Mouse (Mus musculus) WW6 (cell line): ENCODE data around the gene Ccdc146.

Source experiments
- DNase-seq: peaks from one replicate; pipeline ENCODE4 v3.0.0-alpha.2; 2013; ENCODE audit warnings: low read depth, low spot score

The Ccdc146 gene

DNA sequence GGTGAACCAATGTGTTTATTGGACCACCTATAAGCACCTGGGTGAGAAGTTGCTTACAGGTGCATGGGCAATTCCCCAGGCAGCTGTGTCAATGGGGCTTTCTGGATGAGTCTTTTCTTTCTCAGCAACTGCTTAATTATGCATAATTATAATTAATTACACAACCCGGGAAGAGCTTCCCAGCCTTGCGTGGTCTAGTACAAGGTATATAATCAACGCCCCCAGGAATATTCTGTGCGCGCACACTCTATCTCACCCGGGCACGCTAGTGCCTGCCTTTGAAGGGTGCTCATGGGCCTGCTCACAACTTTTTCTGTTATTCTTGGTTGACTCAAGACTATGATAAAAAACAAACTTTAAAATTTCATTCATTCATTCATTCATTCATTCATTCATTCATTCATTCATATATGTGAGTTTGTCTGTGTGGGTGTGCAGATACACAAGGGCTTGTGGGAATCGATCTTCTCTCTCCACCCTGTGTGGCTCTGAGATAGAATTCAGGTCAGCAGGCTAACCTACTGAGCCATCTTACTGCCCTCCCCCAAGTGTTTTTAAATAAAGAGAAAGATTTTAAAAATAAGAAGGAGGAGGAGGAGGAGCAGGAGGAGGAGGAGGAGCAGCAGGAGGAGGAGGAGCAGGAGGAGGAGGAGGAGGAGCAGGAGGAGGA lies 160.0 kb downstream of the Ccdc146 start:
- DNase-seq = no peak

DNA sequence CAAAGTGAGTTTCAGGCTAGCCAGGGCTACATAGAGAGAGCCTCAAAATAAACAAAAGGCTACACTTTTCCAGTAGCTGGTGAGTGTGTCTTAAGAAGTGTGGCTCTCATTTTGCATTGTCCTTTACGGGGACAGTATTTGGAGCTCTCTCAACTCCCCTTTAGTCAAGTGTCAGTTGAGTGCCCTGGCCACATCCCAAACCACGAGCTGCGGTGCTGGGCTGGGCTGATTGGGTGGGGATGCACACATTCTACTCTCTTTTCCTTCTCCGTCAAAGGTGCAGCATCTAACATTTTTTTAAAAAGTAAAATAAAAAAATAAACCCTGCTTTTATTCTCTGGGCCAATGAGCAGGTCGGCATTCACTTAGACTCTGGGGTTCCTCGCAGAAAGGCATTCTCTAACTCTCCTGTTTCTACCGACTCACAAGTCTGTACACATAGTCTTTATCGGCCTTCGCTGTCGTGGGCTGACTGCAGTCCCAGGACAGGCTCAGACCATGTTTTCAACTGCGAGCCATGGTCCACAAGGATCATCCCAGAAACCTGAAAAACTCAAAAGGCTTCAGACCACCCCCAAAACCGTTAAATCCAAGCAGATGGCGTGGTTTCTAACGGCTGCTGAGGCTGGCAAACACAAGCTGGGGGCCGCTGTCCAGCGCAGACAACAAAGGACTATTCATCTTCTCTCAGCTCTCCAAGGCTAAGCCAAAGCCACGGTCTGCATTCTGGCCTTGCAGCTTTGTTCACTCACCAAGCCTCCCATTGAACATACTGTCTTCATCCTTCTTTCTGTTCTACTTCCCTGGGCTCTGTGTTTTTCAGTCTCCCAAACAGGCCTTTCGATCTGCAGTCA lies 161.0 kb downstream of the Ccdc146 start:
- no peak for DNase-seq

DNA sequence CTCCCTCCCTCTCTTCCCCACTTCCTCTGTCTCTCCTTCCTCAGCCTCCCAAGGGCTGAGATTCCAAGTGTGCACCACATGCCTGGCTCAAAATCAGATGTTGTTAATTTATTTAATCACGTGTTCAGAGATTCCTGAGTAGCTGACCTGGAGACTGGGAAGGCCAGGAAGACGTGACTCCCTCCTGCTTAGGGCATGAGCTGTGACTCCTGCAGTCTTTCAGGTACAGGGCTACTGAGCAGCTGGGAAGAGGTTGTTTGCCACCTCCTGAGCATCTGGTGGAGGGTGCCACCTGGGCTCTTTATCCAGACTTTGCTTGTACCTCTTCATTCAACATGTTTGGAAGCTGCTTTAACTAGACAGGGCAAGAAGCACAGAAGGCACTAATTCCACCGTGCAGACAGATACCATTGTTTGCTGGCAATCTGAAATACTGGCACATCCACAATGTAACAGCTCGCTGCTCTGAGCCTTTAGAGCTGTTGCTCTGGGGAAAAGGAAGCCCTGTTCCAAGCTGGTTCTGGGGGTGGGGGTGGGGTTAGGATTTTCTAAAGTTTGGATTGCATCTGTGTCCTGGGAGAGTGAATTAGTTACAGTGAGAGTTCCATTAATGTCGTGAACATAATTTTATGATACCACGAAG lies 163.2 kb downstream of the Ccdc146 start:
- no peak for DNase-seq

DNA sequence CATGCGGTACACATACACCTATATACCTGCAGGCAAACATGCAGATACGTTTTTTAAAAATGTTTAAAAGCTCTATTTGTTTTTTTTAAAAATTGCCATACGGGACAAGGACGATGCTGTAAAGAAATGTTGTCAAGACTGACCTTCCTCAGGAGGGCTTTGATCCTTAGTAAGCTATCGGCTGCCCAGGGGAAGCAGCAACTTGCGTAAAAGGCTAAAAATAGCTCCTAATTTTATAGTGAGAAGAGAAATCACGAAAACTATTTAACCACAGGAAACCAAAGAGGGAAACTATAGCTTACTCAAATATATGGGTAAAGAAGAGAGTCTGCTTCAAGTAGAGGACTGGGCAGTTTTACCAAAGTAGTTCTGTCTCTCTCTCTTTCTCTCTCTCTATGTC lies 163.7 kb downstream of the Ccdc146 start:
- no peak for DNase-seq

DNA sequence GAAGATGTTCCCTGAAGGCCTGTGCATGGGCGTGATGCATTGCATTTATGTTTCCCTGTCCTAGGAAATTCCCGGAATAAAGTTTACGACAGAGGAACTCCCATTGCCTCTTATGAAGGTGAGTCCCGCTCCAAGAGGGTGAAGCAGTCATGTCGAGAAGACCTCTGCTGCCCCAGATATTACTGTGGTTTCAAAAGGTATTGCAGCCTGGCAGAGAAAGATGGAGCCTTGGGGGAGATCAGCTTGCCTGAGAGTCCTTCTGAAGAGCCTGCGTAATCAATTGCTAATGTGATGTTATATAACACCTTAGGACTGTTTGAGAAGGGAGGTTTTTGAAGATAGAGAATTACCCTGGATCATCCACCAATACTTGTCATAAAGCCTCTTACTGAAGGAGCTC lies 166.7 kb downstream of the Ccdc146 start:
- DNase-seq = no peak

DNA sequence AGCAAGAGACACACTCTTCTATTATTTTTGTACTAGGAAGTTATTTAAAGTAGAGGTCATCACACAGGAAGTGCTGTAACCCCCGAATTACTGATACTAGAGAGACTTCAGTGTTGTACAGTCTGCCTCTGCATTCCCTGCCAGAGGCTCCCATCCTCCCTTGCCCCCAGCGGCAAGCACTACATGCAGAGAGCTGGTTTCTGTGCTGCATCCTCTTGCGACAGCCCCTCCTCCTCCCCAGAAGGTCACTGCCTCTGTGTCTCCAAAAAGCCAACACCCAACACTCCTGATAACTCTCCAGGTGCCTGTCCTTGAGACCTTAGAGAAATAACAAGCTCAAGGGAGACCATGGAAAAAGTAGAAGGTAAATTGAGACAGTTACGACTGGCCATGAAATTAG lies 167.4 kb downstream of the Ccdc146 start:
- no peak for DNase-seq

DNA sequence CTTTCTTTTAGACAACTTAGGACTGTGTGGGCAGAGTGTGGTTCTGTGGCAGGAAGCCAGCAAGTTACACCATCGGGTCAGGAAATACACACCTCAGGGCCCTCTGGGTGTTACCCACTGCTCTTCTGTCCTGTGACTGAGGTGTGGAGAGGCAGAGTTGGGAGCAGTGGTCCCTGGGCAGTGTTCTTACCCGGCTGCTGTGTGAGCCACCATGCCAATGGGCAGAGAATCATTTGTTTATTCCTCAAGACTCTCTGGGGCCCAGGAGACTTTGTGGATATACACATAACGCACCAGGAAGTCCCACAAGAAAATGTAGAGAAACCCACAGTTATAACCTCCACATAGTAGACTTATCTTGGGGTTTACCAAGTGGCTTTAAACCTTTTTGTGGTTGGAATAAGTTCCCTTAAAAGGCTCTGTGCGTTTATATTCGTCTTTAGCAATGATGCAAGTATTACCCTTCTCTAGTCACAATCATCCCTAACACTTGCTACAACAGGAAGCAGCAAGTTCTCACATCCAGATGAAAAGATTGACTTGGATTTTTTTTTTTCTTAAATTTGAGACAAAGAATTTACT lies 168.8 kb downstream of the Ccdc146 start:
- DNase-seq = no peak

DNA sequence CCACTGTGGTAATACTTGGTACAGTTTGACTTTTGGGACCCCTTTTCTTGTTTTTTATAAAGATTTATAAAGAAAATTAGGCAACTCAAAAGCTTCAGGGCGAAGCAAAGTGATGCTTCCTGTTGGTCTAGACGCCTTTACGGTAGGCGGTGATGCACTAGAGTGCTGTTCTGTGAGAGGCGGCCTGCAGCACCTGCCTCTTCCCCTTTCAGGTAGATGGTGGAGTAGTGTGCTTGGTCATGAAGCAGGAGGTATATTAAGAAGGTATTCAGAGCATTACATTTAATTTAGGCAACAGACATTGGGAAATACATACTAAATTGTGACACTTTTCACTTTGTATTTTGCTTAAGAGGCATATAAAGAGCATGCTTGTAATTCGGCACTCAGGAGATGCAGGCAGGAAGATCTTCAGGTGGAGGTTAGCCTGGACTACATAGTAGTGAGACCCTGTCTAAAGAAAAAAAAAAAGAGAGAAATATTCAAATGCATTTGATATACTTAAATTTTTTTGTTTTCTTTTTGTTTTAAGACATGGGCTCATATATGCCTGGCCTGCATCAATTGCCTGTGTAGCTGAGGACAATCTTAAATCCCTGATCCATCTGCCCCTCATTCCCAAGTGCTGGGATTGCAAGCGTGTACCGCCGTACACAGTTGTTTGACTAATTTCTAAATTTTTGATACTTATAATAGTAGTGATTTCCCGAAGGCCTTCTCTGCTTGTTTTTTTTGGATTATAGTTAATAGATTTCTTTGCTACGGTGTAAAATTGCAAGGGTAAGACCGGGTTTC lies 169.5 kb downstream of the Ccdc146 start:
- DNase-seq = no peak

DNA sequence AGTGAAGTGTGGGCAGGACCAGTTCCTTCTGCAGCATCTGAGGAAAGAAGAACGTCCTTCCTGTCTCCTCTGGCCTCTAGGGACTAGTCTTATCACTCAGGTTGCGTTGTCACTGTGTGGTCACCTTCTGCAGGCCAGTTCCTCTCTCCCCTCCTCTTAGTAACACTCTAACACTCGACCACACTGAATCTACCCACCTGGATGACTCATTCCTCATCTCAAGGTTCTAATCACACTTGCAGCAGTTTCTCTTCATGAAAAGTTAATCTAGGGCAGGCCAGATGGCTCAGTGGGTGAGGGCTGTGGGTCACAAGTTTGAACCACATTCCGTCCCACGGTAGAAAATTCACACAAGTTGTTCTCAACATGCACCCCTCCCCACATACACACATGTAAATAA lies 175.6 kb downstream of the Ccdc146 start:
- no peak for DNase-seq

DNA sequence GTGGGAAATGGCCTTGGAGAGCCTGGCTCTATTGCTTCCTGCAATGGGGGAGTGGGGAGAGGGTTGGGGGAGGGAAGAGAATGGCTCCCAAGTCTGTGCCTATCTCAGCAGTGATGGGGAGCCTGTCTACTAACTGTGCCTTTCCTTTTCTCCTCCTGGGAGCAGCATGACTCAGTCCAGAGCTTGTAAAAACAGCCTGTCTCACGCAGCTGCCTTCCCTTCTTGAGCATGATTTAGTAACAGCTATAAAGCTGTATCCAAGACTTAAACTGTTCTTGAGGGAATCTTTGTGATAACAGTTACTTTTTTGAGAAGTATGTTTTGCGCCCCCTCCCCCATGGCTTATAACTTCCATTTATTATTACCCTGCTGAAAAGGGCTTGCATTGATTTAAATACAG lies 176.6 kb downstream of the Ccdc146 start:
- DNase-seq = no peak

DNA sequence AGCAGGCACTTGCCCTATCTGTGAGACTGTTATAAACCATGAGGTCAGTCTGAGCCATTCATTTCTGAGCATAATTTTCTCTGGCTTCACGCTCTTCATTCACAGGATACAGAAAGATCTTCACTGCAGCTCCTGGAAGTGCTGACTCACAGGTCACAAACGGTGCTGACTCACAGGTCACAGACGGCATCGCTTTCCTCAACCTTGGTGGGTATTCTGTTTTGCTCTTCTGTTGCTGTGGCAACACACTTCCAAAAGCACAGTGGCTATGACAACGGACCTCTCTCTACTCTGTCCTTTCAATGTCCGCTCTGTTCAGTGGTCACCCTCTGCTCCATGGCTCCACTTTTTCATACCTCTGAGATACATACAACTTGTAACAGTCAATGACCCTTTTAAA lies 177.7 kb downstream of the Ccdc146 start:
- no peak for DNase-seq

DNA sequence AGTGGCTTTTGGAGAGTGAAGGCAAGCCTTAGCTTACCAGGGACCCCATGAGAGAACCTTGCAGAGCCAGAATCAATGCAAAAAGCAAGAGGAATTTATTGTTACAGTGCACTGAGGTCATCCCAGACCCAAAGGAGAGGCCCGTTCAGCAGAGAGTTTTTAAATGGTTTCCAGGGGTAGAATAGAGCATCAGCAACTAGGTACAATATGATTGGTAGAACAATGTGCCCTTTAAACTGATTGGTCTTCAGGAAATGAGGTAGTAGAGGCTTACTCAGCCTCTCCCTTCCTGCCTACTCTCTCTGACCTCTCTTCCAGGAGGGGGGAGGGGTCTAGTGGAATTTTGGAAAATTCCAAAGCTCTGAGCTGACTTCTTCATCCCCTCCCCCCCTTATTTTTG lies 179.2 kb downstream of the Ccdc146 start:
- DNase-seq = no peak

DNA sequence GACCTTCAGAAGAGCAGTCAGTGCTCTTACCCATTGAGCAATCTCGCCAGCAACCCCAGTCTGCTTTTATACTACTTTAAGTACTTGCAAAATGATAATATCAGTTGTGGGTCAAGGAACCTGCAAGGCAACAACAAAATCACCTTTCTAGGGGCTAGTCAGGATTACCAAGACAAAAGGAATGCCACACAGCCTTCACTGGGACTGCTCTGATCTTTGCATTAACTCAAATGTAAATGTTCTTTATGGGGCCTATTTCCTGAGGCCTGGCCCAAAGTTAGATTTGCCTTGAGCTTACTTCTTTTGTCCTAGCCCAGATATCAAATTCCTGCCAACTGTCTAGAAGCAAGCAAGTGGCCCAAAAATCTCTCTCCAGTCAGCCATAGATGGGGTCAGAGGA lies 179.9 kb downstream of the Ccdc146 start:
- DNase-seq = no peak
